Mouse (Mus musculus) lung, adult 18-20 months (tissue): Measurements from ENCODE around the gene a.
"Not testable (repeated sequence)": the region's sequence is repeated elsewhere in the genome, so short reads cannot be mapped to it uniquely, and the experiment has no call there.

Experiments
- DNase-seq, 2 experiments: peaks; one replicate each; pipeline ENCODE4 v3.0.0; 2022; ENCODE audit warnings: mixed read lengths in 2 of 2

a gene

DNA sequence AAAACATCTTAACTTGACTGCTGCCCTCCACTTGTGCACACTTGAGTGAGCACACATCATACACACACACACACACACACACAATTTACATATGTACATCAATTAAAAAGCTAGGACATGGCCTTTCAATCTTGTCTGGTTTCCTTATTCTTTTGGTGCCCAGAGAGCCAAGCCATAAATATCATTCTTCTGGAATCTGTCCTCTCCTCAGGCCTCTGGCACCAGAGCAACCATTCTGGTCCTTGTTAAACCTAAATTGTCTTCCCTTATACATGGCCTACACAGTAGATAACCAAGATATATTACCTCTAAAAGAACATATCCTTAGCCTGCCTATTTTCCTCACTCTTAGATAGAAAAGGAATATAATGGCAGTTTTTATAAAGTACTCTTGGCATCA, 56.9 kb downstream of the a start:
- no peak for DNase-seq

DNA sequence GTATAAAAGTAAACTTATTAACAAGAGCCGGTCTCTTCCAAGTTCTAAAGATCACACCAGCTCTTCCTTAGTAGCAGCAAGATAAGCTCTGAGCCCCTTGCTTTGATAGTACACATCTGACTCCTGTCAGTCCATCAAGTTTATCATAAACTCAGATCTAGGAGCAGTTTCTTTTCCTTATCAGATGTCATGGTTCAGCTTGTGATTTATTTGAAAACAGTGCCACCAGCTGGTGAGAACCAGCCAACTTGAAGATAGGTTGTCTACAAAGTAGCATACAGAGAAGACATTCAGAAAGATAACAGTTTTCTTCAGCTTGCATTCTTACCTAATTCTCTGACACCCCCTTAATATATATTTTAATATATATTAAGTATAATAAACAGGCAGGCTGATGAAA, 64.2 kb downstream of the a start:
- peak; percentile 35 to 66 for DNase-seq

DNA sequence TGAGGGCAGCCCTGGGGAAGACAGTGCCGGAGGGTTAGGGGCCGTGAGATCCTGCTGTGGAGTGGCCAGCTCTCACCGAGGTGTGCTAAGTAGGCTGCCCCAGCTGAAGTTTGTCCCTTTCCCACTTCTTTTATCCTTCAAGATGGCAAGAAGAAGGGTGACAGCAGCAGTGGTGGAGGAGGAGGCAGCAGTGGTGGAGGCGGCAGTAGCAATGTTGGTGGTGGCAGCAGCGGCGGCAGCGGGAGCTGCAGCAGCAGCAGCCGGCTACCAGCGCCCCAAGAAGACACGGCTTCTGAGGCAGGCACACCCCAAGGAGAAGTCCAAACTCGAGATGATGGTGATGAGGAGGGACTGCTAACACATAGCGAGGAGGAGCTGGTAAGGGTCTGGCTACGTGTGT, 72.5 kb downstream of the a start:
- no peak for DNase-seq

DNA sequence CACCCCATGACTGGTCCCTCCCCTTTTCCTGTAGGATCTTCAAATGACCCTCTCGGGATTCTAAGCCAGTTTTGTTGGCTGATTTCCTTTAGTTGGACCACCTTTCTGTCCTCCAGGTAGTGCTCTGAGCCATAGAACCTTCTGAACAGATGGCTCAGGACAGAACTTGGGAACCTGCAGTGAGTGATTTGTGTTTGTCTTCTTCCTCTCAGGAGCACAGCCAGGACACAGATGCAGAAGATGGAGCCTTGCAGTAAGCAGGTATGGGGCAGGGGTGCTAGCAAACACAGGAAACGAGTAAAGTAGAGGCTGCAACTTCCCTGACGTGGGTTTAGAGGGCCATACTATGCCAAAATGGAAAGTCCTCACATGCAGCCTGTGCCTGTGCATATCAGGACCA, 74.5 kb downstream of the a start:
- no peak for DNase-seq

DNA sequence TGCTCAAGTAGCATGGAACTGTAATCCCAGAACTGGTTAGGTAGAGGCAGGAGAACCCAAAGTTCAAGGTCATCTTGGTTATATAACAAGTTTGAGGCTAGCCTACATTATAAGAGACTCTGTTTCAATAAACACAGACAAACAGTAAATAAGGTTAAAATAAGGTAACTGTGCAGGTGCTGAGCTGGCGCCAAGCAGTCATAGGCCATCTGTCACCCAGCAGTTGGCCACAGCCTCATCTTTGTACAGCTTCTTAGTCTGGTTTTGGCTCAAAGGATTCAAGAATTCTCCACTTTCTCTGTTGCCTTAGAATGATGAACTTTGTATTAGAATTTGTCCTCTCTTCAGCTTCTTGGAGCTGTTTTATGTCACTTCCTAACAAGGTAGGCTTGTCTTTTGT, 76.9 kb downstream of the a start:
- DNase-seq = no peak

DNA sequence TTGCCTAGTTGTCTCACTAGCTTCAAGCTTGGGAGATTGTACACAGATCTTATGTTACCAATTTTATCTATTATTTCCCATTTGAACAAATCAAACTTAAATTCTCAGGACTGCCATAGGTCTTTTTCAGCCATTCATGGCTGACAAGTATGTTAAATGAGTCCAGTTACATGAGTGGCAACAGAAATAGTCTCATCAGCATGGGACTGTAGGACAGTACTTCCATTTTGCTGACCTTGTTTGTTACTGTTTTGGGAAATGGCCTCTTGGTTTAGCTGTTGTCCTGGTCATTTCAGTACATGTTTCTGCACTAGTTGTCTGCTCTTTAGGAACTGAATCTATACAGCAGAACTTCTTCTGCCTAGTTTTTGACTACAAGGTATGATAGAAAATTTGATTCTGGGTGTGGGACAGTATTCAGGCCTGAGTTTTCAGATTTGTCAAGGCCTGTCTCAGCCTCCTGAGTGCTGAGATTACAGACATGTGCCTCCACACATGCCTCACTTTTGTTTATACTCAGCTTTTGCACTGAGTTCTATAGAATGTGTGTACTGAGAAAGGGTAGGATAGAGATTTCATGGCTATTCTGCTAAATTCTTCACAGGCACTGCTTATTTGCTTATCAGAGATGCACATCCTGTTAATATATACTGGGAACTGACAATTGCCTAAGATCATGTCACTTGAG, 78.9 kb downstream of the a start:
- no peak for DNase-seq

DNA sequence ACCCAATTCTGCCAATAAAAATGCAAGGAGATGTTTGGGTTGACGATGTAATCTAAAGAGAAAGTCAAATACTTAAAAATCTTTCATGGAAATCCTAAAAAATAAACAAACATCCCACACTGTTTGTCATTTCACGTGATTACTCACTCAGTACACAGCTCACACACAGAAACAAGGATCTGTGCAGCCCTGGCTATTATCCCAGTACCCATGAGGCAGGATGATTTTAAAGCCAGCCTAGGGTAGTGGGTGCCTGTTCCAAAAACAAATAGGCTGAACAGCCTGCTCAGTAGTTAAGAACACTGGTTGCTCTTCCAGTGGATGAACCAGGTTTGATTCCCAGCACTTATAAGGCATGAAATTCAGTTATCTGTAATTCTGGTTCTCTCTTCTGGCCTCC, 85.4 kb downstream of the a start:
- DNase-seq = no peak

DNA sequence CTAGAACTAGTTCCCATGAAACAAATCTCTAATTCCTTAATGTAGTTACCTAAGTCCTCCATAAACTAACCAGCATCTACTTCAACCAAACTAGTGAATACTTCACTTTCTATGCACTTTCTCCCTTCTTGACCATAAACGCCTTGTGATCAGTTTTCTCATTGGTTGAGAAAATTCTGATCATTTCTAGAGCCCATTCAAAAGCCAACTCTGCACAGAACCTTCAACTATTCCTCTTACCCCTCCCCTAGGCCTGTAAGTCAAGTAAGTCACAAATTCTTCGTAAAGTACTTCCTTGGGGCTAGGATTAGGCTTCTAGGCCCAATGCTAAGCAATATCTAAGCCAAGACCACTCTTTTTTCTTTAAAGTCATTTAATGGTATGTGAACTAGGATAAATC, 100.4 kb downstream of the a start:
- DNase-seq = no peak

DNA sequence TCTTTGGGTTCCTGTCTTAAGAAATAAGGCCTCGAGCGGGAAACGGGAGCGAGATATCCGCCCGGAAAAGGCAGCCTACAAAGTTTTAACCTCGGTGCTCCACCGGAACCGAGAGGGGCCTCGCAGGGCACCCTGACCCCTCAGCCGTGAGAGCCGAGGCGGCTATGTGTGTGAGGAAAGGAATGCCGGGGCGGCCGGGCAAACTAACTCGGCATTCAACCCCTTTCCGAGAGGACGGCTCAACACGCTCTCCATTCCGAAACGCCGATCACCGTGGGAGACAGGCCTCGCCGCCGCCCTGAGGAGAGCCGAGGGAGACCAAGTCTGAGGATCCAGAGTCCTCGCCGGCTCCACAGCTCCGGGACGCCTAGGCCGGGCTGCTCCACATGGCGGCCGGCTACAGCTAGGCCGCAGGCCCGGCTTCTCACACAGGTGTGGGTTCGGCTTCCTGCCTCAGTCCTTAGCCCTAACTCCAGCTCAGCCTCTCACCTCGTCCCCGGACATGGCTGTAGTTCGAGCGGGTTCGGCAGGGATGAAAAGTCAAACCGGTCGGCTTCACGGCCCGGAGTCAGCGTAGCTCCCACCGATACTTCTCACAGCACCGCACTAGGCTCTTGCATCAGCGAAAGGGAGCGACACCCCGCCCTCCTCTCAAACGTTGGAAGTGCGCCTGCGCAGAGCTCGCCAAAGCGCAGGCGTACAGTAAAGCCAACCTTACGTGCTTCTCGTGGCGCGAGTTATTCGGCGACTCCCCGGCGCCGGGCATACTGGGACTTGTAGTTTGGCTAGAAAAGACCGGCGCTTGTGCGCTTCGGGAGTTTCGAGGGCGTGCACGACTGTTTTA, 101.2 kb downstream of the a start, which contains the start of gene Eif2s2:
TSS of gene Eif2s2 (minus strand) at position 735 of the 844 bp plus-strand sequence.
- DNase-seq = peak; percentile 97 to 98

DNA sequence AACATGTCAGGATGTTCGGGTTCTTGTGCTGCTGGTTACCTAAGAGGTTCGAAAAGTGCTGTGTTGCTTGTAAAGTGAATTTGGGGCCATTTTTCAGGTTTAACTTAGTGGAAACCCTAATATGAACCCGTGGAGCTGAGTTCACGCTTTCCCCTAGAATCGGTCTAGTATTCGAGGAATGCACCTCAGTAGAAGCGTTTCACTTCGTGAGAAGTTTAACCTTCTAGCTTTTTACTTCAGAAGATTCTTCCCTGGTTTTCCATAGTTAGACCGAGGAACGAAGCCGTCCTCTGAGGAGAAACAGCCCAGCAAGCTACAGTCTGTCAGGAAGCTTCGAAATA, 101.8 kb downstream of the a start:
- no peak for DNase-seq

DNA sequence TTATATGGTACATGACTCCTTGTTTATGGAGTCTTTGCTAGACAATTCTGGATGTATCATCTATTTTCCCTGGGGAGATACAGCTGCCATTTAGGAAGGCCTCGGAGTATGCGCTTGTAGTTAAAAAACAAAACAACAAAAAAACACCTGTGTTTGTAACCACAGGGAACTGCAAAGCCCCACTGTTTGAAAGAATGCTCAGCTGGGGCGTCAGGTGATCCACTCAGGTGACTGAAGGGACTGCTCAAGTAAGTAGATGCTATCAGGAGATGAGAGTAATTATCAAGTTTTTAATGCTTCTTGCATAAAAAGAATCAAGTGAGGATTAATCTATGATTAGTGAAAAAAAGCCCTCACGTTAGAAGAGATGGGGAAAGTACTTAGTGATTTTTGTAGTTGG, 102.3 kb downstream of the a start:
- no peak for DNase-seq

DNA sequence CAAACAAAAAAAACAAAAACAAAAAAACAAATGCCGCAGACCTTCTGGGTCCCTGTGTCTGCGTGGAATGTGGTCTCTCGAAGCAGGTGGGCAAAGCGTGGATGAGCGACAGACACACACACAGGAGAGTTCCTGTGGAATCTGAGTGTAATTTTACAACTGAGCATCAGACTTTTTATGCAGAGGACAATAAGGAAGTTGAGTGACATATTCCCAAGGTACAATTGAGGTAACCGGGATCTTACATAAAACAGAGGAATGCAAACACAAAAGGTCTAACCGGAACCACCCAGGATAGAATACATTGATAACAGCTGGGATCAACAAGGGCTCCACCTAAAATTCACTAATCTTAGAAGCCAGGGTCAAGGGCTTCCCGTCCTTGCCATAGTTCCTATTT, 107.8 kb downstream of the a start:
- not testable (repeated sequence) for DNase-seq

DNA sequence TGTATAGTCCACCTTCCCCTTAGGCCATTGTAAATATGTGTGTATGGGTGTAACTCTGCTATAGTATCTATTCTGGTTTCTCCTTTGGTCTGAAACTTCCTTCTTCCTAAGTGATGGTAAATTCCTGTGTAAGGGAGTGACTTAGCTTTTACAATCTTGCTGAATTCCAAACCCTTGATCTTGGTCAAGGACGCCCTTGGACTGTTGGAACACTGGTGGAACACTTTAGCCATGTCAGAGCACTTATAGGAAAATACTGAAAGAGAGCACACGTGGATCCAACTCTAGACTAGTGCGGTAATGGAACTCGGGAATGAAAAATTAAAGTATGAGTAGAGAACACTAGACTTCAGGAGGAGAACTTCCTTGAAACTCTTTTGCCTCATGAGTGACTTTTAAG, 108.2 kb downstream of the a start:
- DNase-seq = not testable (repeated sequence)

DNA sequence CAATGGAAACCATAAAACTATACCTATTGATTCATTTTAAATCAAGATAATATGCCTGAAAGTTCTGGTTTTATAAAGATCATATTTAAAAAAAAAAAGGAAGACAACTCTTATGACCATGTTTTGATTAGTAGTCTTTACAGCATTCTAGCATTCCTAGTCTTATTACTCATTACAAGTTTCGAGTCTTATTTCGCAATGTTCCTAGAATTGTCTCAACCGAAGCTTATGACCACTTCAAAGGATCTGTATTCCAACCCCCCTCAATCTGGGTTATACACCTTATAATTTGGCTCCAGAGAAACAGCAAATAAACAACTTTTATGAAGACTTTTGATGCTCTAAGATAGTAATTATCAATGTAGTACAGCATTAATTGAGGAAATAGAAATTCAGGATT, 110.9 kb downstream of the a start:
- DNase-seq = no peak

DNA sequence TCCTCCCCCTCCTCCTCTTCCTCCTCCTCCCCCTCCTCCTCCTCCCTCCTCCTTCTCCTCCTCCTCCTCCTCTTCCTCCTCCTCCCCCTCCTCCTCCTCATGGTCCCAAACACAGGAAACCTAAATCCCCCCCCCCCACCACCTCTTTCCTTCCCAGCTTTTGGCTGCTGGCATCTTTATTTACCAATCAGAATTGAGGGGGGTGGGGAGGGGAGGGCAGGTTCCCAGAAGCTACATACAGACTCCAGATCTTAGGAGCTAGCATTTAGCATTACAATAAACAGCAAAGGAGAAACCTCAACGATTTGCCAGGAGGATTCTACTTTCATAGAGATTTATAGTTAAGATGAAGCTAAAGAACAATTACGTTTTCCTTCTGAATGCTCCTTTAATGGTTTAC, 114.6 kb downstream of the a start:
- no peak for DNase-seq

DNA sequence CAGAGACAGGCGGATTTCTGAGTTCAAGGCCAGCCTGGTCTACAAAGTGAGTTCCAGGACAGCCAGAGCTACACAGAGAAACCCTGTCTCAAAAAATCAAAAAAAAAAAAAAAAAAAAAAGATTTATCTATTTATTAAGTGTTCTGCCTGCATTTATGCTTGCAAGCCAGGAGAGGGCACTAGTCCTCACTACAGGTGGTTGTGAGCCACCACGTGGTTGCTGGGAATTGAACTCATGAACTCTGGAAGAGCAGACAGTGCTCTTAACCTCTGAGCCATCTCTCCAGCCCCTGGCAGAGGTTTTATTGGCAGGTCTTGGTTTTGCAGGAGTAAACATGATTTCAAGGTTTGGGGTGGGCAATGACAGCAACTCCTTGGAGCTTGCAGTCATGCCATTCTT, 117.0 kb downstream of the a start:
- not testable (repeated sequence) for DNase-seq

DNA sequence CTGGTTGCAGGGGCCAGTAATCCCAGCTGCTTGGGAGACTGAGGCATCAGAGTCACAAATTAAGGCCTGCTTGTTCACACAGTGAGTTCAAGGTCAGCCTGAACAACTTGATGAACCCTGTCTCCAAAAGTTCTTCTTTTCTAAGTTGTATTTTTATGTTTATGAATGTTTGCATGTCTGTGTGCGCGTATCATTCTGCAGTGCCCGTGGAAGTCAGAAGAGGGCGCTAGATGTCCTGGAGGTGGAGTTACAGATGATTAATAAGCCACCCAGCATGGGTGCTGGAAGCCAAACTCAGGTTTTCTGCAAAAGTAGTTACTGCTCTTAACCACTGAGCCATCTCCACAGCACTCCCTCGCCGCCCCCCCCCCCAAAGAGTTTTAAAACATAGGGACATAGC, 118.6 kb downstream of the a start:
- no peak for DNase-seq

DNA sequence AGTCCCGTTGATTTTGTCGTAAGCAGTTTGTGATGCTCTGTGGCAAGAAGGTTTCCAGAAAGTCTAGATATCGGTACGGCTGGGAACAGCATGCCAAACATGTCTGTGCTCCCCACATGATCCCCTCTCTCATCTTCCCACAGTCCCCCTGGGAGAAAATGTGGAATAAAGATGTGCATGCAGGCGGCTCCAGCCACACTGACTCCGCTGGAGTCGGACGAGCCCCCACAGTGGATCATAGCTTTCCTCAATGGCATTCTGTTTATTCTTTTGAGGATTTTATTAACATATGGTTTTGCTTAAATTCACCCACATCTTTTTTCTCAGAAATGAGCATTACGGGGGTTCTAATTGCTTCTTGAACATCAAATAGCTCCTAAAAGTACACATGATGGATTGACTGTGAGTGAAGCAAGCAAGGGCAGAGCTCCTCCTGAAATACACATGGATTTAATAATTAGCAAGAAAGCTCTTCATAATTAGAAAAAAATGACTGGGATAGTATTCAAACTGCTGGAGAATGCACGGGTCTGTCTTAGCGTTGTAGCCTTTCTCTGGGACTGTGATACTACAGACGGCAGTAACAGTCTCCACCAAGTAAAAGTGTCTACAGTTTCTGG, 124.8 kb downstream of the a start:
- no peak for DNase-seq

DNA sequence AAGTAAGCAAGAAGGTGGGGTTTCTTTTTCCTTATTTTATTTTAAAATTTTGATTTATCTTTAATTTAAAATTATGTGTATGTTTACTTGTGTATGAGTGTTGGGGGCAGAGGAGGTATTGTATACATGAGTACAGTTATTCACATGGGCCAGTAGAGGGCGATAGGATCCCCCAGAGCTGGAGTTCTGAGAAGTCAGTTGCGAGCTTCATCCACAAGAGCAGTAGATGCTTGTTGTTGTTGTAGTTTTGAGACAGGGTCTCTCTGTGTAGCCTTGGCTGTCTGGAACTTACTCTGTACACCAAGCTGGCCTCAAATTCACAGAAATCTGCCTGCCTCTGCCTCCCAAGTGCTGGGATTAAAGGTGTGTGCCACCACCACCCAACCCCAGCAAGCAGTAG, 125.3 kb downstream of the a start:
- peak in 1 of 2 experiments; percentile 13 for DNase-seq

DNA sequence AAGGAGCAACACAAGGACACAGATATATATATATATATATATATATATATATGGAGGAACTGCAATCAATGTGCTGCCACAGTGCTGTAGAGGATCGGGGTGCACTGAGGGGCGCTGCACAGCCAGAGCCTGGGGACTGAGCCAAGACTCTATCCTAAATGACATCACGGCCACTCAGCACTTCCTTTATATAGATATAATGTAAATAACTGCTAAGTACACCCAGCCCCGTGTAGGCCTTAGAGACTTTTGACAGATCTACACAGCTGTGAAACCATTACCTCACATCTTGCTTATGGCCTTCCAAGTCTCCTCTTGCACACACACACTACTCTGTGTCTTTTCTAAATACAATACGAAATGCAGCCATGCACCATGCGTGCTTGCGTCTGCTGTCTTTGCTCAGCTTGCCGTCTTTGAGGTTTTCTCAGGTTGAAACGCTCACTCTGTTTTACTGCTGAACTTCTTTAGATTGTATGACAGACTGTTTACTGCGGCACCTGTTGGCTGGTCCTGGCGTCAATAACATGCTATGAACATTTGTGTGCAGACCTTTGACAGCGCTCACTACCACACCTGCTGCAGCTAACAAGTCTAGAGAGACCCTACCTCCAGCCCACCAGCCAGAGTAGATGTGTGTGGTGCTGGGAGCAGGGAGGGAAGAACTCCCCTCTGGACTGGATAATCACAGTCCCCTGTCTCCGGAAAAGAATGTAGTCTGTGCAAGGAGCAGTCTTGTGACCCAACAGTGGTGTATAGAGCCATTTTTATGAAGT, 126.9 kb downstream of the a start:
- DNase-seq = no peak

DNA sequence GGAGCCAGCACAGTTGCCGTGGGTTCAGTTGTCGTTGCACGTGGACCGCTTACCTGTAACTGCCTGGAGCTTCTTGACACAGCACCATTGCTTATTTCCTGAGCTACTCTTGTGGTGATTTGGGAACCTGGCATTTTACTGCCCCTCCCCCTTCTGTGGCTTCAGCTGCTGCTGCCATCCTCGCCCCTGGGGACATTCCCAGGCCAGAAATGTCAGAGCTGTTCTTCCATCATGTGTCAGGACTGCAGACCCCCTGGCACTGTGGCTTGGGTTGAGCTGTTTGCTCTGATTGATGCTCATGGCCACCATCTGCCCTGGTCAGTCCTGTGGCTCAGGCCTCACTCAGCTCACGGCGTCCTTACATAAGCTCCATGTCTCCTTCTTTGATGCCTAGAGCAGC, 129.7 kb downstream of the a start:
- DNase-seq = no peak

DNA sequence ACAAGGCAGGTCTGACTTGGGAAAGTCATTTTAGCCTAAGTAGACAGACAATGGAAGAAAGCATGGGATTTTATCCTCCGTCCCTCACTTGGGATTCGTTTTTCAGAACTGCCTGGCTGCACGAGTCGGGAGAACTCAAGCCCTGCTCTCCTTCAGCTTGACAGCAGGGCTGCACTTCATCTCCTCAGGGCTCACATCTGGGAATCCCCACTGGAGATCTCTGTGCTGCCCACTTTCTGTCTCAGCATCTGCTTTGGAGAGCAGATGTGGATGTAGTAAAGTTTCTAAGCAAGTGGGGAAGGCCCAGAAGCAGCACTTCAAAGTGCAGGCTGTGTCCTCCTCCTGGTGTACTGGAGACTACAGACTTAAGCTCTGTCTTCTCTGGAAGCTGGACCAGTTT, 130.9 kb downstream of the a start:
- not testable (repeated sequence) for DNase-seq

DNA sequence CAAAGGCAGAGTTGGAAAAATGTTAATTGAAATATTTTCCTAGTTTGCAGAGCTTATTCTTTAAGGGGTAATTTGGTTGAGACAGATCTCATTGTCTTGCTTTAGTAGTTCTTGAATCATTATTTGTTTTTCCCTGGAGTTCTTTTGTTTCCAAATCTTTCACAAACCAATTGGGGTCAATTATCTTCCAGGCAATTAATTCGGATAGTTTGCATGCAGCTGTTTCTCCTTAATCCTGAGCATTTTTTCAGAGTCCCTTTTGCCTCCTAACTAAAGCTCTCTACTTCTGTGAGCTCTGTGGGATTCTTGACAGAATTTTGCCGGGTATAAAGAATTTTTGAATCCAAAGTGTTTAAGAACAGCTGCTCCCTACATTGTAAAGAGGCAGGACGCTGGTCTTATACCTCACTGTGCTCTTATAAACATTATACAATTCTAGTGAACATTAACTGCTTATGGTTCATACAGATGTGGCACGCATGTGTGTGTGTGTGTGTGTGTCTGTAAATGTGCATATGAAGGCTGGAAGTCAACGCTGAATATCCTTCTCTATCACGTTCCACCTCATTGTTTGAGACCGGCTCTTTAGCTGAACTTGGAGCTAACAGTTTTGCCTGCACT, 134.3 kb downstream of the a start:
- DNase-seq = no peak
